ENCODE assay signal across 8 mouse cellular contexts in the genomic region with DNA sequence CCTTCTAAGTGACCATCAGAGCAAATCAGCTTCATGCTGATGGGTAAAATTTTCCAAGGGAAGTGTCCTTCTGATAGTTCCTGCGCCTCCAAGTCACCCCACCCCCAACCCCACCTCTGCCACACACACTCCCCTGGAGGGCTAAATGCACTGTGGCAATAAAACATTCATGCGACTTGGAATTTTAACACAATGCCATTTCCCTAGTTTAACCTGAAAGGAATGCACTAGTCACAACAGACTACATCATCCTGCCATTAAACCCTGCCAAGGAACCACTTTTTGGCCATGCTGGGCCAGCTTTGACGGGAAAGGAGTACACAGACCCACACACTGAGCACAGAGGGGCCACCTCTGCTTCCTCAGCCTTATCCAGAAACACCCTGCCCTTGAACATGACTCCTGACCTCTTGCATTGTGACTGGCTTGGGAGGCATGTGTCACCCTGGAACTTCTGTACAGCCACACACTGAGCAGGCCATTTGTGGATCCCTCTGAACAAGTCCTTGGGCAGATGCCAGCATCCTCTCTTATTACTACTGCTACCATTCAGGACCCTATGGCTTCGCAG.
DNase-seq lines count a peak whose midpoint lies in the region; ATAC-seq and TF ChIP-seq lines count a peak whose summit lies in the region.

No protein-coding gene starts in this region.

- no peaks in the 10 kb centered on the region for H3K4me1 ChIP-seq in ES-Bruce4 (ENCODE audit: control insufficient read depth, insufficient read depth, low read length)
- peaks cover 42% of the 10 kb centered on the region for H3K4me1 ChIP-seq in forebrain, embryonic 13.5 days
- peaks cover 15% of the 10 kb centered on the region for H3K4me1 ChIP-seq in intestine, embryonic 15.5 days (replicated peaks)
- H3K4me1 ChIP-seq in stomach, embryonic 14.5 days (ENCODE audit: control insufficient read depth, insufficient read depth, low read length): peaks cover 27% of the 10 kb centered on the region

- TF ChIP-seq EP300 in ES-Bruce4 (IDR thresholded peaks at IDR 0.05; ENCODE audit: insufficient read depth, low read depth, low read length): peak; percentile 31; the same call in 1 of the 2 replicates

- TF ChIP-seq CTCF in ES-Bruce4 (IDR thresholded peaks at IDR 0.05; ENCODE audit: low read depth, low read length): no peak

- no peak overlapping the region for H3K4me2 ChIP-seq in forebrain, embryonic 13.5 days
- H3K4me2 ChIP-seq in intestine, embryonic 15.5 days (replicated peaks): peak overlapping the region; percentile 22; the same call in 1 of the 2 replicates
- no peak overlapping the region for H3K4me2 ChIP-seq in stomach, embryonic 14.5 days (replicated peaks; ENCODE audit: low read depth, low read length)

- TF ChIP-seq POLR2A in ES-Bruce4 (IDR thresholded peaks at IDR 0.05; ENCODE audit: insufficient read depth, low read length): no peak

- no peaks in the 10 kb centered on the region for H3K36me3 ChIP-seq in ES-Bruce4 (ENCODE audit: control insufficient read depth, insufficient read depth, low read length, poor library complexity, severe bottlenecking)
- no peaks in the 10 kb centered on the region for H3K36me3 ChIP-seq in forebrain, embryonic 13.5 days (ENCODE audit: poor library complexity, severe bottlenecking)
- H3K36me3 ChIP-seq in intestine, embryonic 15.5 days: no peaks in the 10 kb centered on the region
- no peaks in the 10 kb centered on the region for H3K36me3 ChIP-seq in stomach, embryonic 14.5 days (ENCODE audit: control insufficient read depth, insufficient read depth, low read length)

- WGBS in forebrain, embryonic 13.5 days: 26% methylated on average over 4 of the region's 4 CpGs
- WGBS in intestine, embryonic 15.5 days: 28% methylated on average over 4 of the region's 4 CpGs
- 30% methylated on average over 4 of the region's 4 CpGs for WGBS in stomach, embryonic 14.5 days

- H3K9ac ChIP-seq in ES-Bruce4 (ENCODE audit: low read depth, poor library complexity, severe bottlenecking): no peak overlapping the region
- H3K9ac ChIP-seq in forebrain, embryonic 13.5 days: no peak overlapping the region
- no peak overlapping the region for H3K9ac ChIP-seq in intestine, embryonic 15.5 days
- H3K9ac ChIP-seq in stomach, embryonic 14.5 days (replicated peaks; ENCODE audit: low read depth, low read length): no peak overlapping the region

- peak overlapping the region; percentile 51 for H3K27ac ChIP-seq in ES-Bruce4 (ENCODE audit: insufficient read depth, low read length)
- no peak overlapping the region for H3K27ac ChIP-seq in forebrain, embryonic 13.5 days
- H3K27ac ChIP-seq in intestine, embryonic 15.5 days: peak overlapping the region; percentile 79
- H3K27ac ChIP-seq in stomach, embryonic 14.5 days (ENCODE audit: low read length): peak overlapping the region; percentile 66

- H3K27me3 ChIP-seq in ES-Bruce4 (ENCODE audit: control insufficient read depth, insufficient read depth, low read length, poor library complexity, severe bottlenecking): no peaks in the 10 kb centered on the region
- H3K27me3 ChIP-seq in forebrain, embryonic 13.5 days: peaks cover 6% of the 10 kb centered on the region
- H3K27me3 ChIP-seq in intestine, embryonic 15.5 days (replicated peaks): no peaks in the 10 kb centered on the region
- H3K27me3 ChIP-seq in stomach, embryonic 14.5 days (ENCODE audit: control insufficient read depth, insufficient read depth, low read length): no peaks in the 10 kb centered on the region

- ATAC-seq in cerebellum, adult (ENCODE audit: insufficient number of reproducible peaks, low FRiP score, low TSS enrichment): no peak
- peak; percentile 86 for ATAC-seq in forebrain, embryonic 13.5 days
- peak; percentile 62; the same call in 1 of the 2 replicates for ATAC-seq in intestine, embryonic 15.5 days
- ATAC-seq in stomach, embryonic 14.5 days (ENCODE audit: insufficient number of reproducible peaks, insufficient read depth, low FRiP score, low read depth): no peak

- no peaks in the 10 kb centered on the region for H3K9me3 ChIP-seq in ES-Bruce4 (replicated peaks; ENCODE audit: control insufficient read depth, insufficient read depth, low read length, poor library complexity, severe bottlenecking)
- H3K9me3 ChIP-seq in forebrain, embryonic 13.5 days (replicated peaks): no peaks in the 10 kb centered on the region
- no peaks in the 10 kb centered on the region for H3K9me3 ChIP-seq in intestine, embryonic 15.5 days
- H3K9me3 ChIP-seq in stomach, embryonic 14.5 days (ENCODE audit: control insufficient read depth, low read depth, low read length): no peaks in the 10 kb centered on the region

- no peak overlapping the region for H3K4me3 ChIP-seq in ES-Bruce4 (ENCODE audit: low read depth, low read length)
- no peak overlapping the region for H3K4me3 ChIP-seq in forebrain, embryonic 13.5 days
- no peak overlapping the region for H3K4me3 ChIP-seq in intestine, embryonic 15.5 days (replicated peaks)
- no peak overlapping the region for H3K4me3 ChIP-seq in stomach, embryonic 14.5 days (ENCODE audit: low read depth, low read length)

- DNase-seq in cerebellum, postnatal 10 days: peak; percentile 22 to 31
- DNase-seq in B cell, adult 2 months: no peak
- DNase-seq in layer of hippocampus, adult 9-10 months (ENCODE audit: low spot score): no peak

Comparison
In these comparisons a context has a peak if more than half of its experiments do, and no peak if none do; other contexts are left out.
1. DNase-seq: peak in cerebellum, postnatal 10 days (2 of 2); none in B cell, adult 2 months (0 of 2) and layer of hippocampus, adult 9-10 months (single experiment).
2. ATAC-seq: peak in forebrain, embryonic 13.5 days (single experiment) and intestine, embryonic 15.5 days (single experiment); none in cerebellum, adult (single experiment) and stomach, embryonic 14.5 days (single experiment).